Mouse (Mus musculus) liver, adult 2 months (tissue): ENCODE data around the gene Olfr668. TPM values are rescaled to one million over a fixed set of nuclear protein-coding genes. Genes with fewer than 3 reads are reported as not detected.
"Not testable (repeated sequence)": the region's sequence is repeated elsewhere in the genome, so short reads cannot be mapped to it uniquely, and the experiment has no call there.

ENCODE experiments used
- DNase-seq: peaks from one replicate; pipeline ENCODE4 v3.0.0-alpha.2; 2011; ENCODE audit warnings: low read depth, low spot score; ENCODE audit errors: extremely low read depth
- H3K27ac ChIP-seq: fragments of 200-500 bp; replicated peaks from 2 replicates; pipeline ENCODE4 v1.5.1; 2012; ENCODE audit warnings: low read depth, mild to moderate bottlenecking, control low read depth, inconsistent platforms, low read length; ENCODE audit not compliant: insufficient read depth
- H3K27me3 ChIP-seq: fragments of 200-500 bp; 2 replicates; pipeline ENCODE4 v1.6.1; 2012; ENCODE audit warnings: mild to moderate bottlenecking, moderate library complexity, low read length, inconsistent platforms; ENCODE audit not compliant: control insufficient read depth, insufficient read depth
- H3K36me3 ChIP-seq: fragments of 200-500 bp; 2 replicates; pipeline ENCODE4 v1.6.1; 2012; ENCODE audit warnings: low read length, inconsistent platforms; ENCODE audit not compliant: control insufficient read depth, insufficient read depth
- H3K4me1 ChIP-seq: fragments of 200-500 bp; 2 replicates; pipeline ENCODE4 v1.6.1; 2011; ENCODE audit warnings: low read length; ENCODE audit not compliant: control insufficient read depth, insufficient read depth
- H3K4me3 ChIP-seq: fragments of 200-500 bp; 2 replicates; pipeline ENCODE4 v1.5.1; 2011; ENCODE audit warnings: low read depth, mild to moderate bottlenecking, control low read depth, low read length, moderate library complexity; ENCODE audit not compliant: insufficient read depth
- H3K79me2 ChIP-seq: fragments of 200-500 bp; 2 replicates; pipeline ENCODE4 v1.6.1; 2012; ENCODE audit warnings: inconsistent platforms, mild to moderate bottlenecking, low read length, moderate library complexity; ENCODE audit not compliant: control insufficient read depth, insufficient read depth
- H3K9ac ChIP-seq: fragments of 200-500 bp; 2 replicates; pipeline ENCODE4 v1.6.1; 2012; ENCODE audit warnings: low read depth, mild to moderate bottlenecking, control low read depth, inconsistent platforms, low read length
- CTCF ChIP-seq: fragments of 200-500 bp; IDR thresholded peaks from 2 replicates; pipeline ENCODE4 v1.5.1; 2011; ENCODE audit warnings: low read depth, low read length, control low read depth
- POLR2A ChIP-seq: fragments of 200-500 bp; IDR thresholded peaks from 2 replicates; pipeline ENCODE4 v1.6.1; 2011; ENCODE audit warnings: low read length, control low read depth; ENCODE audit not compliant: insufficient read depth; ENCODE audit errors: extremely low read depth
- WGBS: fragments of 180-500 bp; shearing (Covaris S2); methylation state at CpG from one replicate; pipeline ENCODE4 v1.1.7; 2018; 5-methylcytosine and 5-hydroxymethylcytosine counted together
- polyA plus RNA-seq: library from polyadenylated mRNA; depleted of rRNA; stranded (reverse); fragments of >200 nt; gene quantifications from 2 replicates; pipeline ENCODE4 v1.2.3, GENCODE M21; 2012; rRNA removed
- total RNA-seq: library from RNA; depleted of rRNA; stranded (reverse); fragments of >200 nt; gene quantifications from 2 replicates; pipeline ENCODE4 v1.2.3, GENCODE M21; 2014; rRNA removed

Olfr668 gene
- total RNA-seq: not detected in 2 replicates
- polyA plus RNA-seq: not detected in 2 replicates

- 67% methylated on average over 1 of the region's 1 CpGs for WGBS
- no peaks in the 10 kb centered on the region for H3K79me2 ChIP-seq
- H3K27me3 ChIP-seq: no peaks in the 10 kb centered on the region
- H3K36me3 ChIP-seq: no peaks in the 10 kb centered on the region
- no peaks in the 10 kb centered on the region for H3K4me1 ChIP-seq
- no peak within 1 kb of the TSS for H3K9ac ChIP-seq
- DNase-seq: no peak
- no peak within 1 kb of the TSS for H3K27ac ChIP-seq
- H3K4me3 ChIP-seq: no peak within 1 kb of the TSS
- TF ChIP-seq POLR2A: no peak
- TF ChIP-seq CTCF: no peak
Observed at GRCm38 (mm10) chr7:104927957-104928356, at the start of gene Olfr668. TSS of gene Olfr668 (minus strand) at chr7:104928057.

- not testable (repeated sequence) for H3K9ac ChIP-seq, H3K4me3 ChIP-seq, H3K4me1 ChIP-seq, DNase-seq, H3K27ac ChIP-seq, H3K27me3 ChIP-seq, H3K36me3 ChIP-seq, H3K79me2 ChIP-seq
- 53% methylated on average over 2 of the region's 2 CpGs for WGBS
Observed at GRCm38 (mm10) chr7:104972507-104972906, 44.6 kb upstream of the Olfr668 start.

DNA sequence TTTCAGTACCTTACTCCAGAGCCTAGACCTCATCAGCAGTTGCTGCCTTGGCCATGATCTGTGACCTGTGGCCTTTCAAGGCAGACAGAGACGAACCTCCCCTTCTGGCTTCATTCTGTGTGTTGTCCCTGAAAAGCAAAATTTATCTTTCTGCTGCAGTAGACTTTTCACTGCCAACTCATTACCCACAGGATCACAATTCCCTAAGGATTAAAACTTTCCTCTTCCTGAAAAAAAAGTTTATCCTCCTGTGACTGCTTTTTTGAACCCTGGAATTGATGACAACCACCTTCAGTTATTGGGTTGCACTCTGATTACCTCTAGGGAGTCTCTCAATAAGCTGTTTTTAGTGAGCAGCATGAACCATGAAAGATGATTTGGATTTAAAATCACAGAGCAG is 34.7 kb upstream of the Olfr668 start, which contains the start of gene Olfr670:
TSS of gene Olfr670 (minus strand) at position 101 of the 400 bp plus-strand sequence.
- Histone ChIP-seq H3K79me2 (no peaks in the 10 kb centered on the region), H3K36me3 (no peaks in the 10 kb centered on the region), H3K27ac (no peak within 1 kb of the TSS), H3K9ac (no peak within 1 kb of the TSS), H3K27me3 (no peaks in the 10 kb centered on the region), H3K4me1 (no peaks in the 10 kb centered on the region), H3K4me3 (no peak within 1 kb of the TSS)
- no peak for DNase-seq
- 26% methylated on average over 1 of the region's 1 CpGs for WGBS
- no peak for TF ChIP-seq POLR2A
- no peak for TF ChIP-seq CTCF

- H3K79me2 ChIP-seq, H3K9ac ChIP-seq, DNase-seq, H3K27ac ChIP-seq, H3K36me3 ChIP-seq, H3K4me3 ChIP-seq, H3K27me3 ChIP-seq, H3K4me1 ChIP-seq: not testable (repeated sequence)
- 91% methylated on average over 16 of the region's 16 CpGs for WGBS
Observed at GRCm38 (mm10) chr7:104950234-104950633, 22.4 kb upstream of the Olfr668 start.

DNA sequence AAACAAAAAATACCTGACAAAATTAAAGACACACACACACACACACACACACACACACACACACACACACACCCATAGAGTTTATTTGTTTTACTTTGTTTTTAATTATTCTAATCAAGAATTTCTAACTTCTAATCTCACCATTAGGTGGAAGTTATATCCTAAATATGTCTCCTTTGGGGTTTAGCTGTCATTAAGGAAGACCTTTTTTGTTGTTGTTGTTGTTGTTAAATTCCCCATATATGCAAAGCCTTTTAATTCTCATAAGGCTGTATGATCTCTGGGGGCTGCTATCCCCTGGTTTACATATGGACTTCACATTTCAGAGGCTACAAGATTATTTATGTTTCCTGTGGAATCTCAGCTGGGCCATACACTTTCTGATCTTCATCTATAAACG is 6.1 kb upstream of the Olfr668 start, which contains the start of gene Olfr669:
TSS of gene Olfr669 (plus strand) at position 301 of the 400 bp plus-strand sequence.
- DNase-seq: no peak
- no peak within 1 kb of the TSS for H3K4me3 ChIP-seq
- TF ChIP-seq POLR2A (no peak), CTCF (no peak)
- no peaks in the 10 kb centered on the region for H3K36me3 ChIP-seq
- H3K27ac ChIP-seq: no peak within 1 kb of the TSS
- H3K27me3 ChIP-seq: no peaks in the 10 kb centered on the region
- H3K9ac ChIP-seq: no peak within 1 kb of the TSS
- no peaks in the 10 kb centered on the region for H3K79me2 ChIP-seq
- H3K4me1 ChIP-seq: no peaks in the 10 kb centered on the region
- 77% methylated on average over 1 of the region's 1 CpGs for WGBS

GRCm38 (mm10) chr7:104921382-104921781 is 6.5 kb downstream of the Olfr668 start, which contains the start of gene Olfr667:
TSS of gene Olfr667 (minus strand) at chr7:104921482.
- Histone ChIP-seq H3K36me3 (no peaks in the 10 kb centered on the region), H3K79me2 (no peaks in the 10 kb centered on the region), H3K9ac (no peak within 1 kb of the TSS), H3K4me3 (no peak within 1 kb of the TSS), H3K27me3 (no peaks in the 10 kb centered on the region), H3K4me1 (no peaks in the 10 kb centered on the region), H3K27ac (no peak within 1 kb of the TSS)
- TF ChIP-seq CTCF (no peak), POLR2A (no peak)
- DNase-seq: no peak
- WGBS: 80% methylated on average over 1 of the region's 1 CpGs
